Mouse (Mus musculus): ENCODE results near the gene Kcnk6.

GRCm38 (mm10) chr7:29213675-29214082 is 18.6 kb downstream of the Kcnk6 start, which contains the start of gene Catsperg1:
- no peak for TF ChIP-seq GATA1 (IDR thresholded peaks at IDR 0.05; ENCODE audit: low read length)
- TF ChIP-seq TAL1 (IDR thresholded peaks at IDR 0.05; ENCODE audit: low read length): no peak

Data from erythroblast, embryonic 14.5 days (primary cell).